Mouse (Mus musculus) ES-E14 (cell line): ENCODE data around the gene Vav1.

ENCODE experiments used
- HCFC1 ChIP-seq: IDR thresholded peaks from 2 replicates; pipeline ENCODE4 v1.6.1; 2012; ENCODE audit warnings: low read length, inconsistent platforms, borderline replicate concordance; ENCODE audit not compliant: insufficient read depth
- MAFK ChIP-seq: IDR thresholded peaks from 2 replicates; pipeline ENCODE4 v1.6.1; 2014; ENCODE audit warnings: mild to moderate bottlenecking, low read depth, low read length, inconsistent platforms; ENCODE audit not compliant: insufficient read depth
- ZC3H11A ChIP-seq: IDR thresholded peaks from 2 replicates; pipeline ENCODE4 v1.6.1; 2012; ENCODE audit warnings: low read depth, mild to moderate bottlenecking, inconsistent platforms, low read length, borderline replicate concordance

GRCm38 (mm10) chr17:57264972-57265945 lies 13.6 kb upstream of the Vav1 start:
- TF ChIP-seq ZC3H11A (no peak), HCFC1 (no peak), MAFK (no peak)
